Mouse (Mus musculus) heart, postnatal 0 days (tissue): ENCODE measurements at regions not wholly inside any gene's neighbourhood (a gene's known extent, or its start where the extent isn't known, plus 50 kb on each side); places are given as distances from the start of the nearest gene placed in this dataset.
A peak's percentile ranks its signal among the peaks of the same experiment; 100 is the strongest.

Source experiments
- ATAC-seq: fragments of 200-750 bp; cut with Nextera tagmentation; 2 replicates; pipeline ENCODE4 v1.8.0; 2017; ENCODE audit warnings: low read depth, moderate number of reproducible peaks, moderate library complexity; ENCODE audit not compliant: insufficient read depth
- DNase-seq: peaks from one replicate; pipeline ENCODE4 v3.0.0-alpha.2; 2016; ENCODE audit warnings: low spot score
- H3K27ac ChIP-seq: fragments of 300-500 bp; sonication (generic); 2 replicates; pipeline ENCODE4 v1.5.1; 2014; ENCODE audit warnings: low read depth, mild to moderate bottlenecking
- H3K27me3 ChIP-seq: fragments of 300-500 bp; sonication (generic); 2 replicates; pipeline ENCODE4 v1.6.1; 2014; ENCODE audit warnings: low read length, mixed read lengths; ENCODE audit not compliant: control insufficient read depth, insufficient read depth
- H3K36me3 ChIP-seq: fragments of 300-500 bp; sonication (generic); replicated peaks from 2 replicates; pipeline ENCODE4 v1.6.1; 2014; ENCODE audit warnings: low read length, mixed read lengths; ENCODE audit not compliant: control insufficient read depth, insufficient read depth
- H3K4me1 ChIP-seq: fragments of 300-500 bp; sonication (generic); 2 replicates; pipeline ENCODE4 v1.6.1; 2014; ENCODE audit warnings: antibody characterized with exemption; ENCODE audit not compliant: control insufficient read depth, insufficient read depth
- H3K4me2 ChIP-seq: fragments of 300-500 bp; sonication (generic); 2 replicates; pipeline ENCODE4 v1.6.1; 2014; ENCODE audit warnings: low read depth, mild to moderate bottlenecking, low read length, moderate library complexity
- H3K4me3 ChIP-seq: fragments of 300-500 bp; sonication (generic); 2 replicates; pipeline ENCODE4 v1.5.1; 2014; ENCODE audit warnings: low read depth, low read length
- H3K9ac ChIP-seq: fragments of 300-500 bp; sonication (generic); replicated peaks from 2 replicates; pipeline ENCODE4 v1.6.1; 2014; ENCODE audit warnings: low read depth, low read length, mixed read lengths
- H3K9me3 ChIP-seq: fragments of 300-500 bp; sonication (generic); replicated peaks from 2 replicates; pipeline ENCODE4 v1.6.1; 2016; ENCODE audit warnings: low read length; ENCODE audit not compliant: control insufficient read depth
- CTCF ChIP-seq: IDR thresholded peaks from 2 replicates; pipeline ENCODE4 v1.5.1; 2016; ENCODE audit warnings: antibody characterized with exemption, control low read depth, low read depth
- EP300 ChIP-seq: IDR thresholded peaks from 2 replicates; pipeline ENCODE4 v1.6.1; 2016; ENCODE audit warnings: antibody characterized with exemption, low read depth
- WGBS: fragments of 180-500 bp; shearing (Covaris S2); extraction: QIAGEN DNeasy Blood & Tissue Kit; methylation state at CpG from one replicate; pipeline ENCODE4 v1.1.7; 2014; 5-methylcytosine and 5-hydroxymethylcytosine counted together

GRCm38 (mm10) chr6:94390403-94390802 is 106.7 kb upstream of the Magi1 start:
- no peak for DNase-seq
- H3K4me1 ChIP-seq = peaks cover 59% of the 10 kb centered on the region

GRCm38 (mm10) chr6:94389716-94390115 is 106.0 kb upstream of the Magi1 start:
- WGBS = 32% methylated on average over 9 of the region's 9 CpGs
- peak; percentile 57 for DNase-seq

More at GRCm38 (mm10) chr6:94390403-94390802, 106.7 kb upstream of the Magi1 start:
- no peaks in the 10 kb centered on the region for H3K9me3 ChIP-seq
- H3K4me3 ChIP-seq = no peak overlapping the region
- no peak overlapping the region for H3K9ac ChIP-seq
- no peak overlapping the region for H3K4me2 ChIP-seq
- 44% methylated on average over 2 of the region's 2 CpGs for WGBS
- TF ChIP-seq CTCF (no peak), EP300 (no peak)
- peak overlapping the region; percentile 88 for H3K27ac ChIP-seq
- no peaks in the 10 kb centered on the region for H3K27me3 ChIP-seq
- no peak; the same call in 1 of the 2 replicates for ATAC-seq
- H3K36me3 ChIP-seq = no peaks in the 10 kb centered on the region

GRCm38 (mm10) chr6:94387648-94388047 is 103.9 kb upstream of the Magi1 start:
- H3K4me3 ChIP-seq = no peak overlapping the region
- DNase-seq (peak; percentile 39), ATAC-seq (peak; percentile 58; the same call in 1 of the 2 replicates)
- H3K27me3 ChIP-seq = no peaks in the 10 kb centered on the region
- WGBS = 24% methylated on average over 2 of the region's 2 CpGs
- TF ChIP-seq EP300 (no peak), CTCF (no peak)
- H3K4me2 ChIP-seq = no peak overlapping the region
- H3K9ac ChIP-seq = no peak overlapping the region
- H3K4me1 ChIP-seq = peaks cover 53% of the 10 kb centered on the region
- H3K9me3 ChIP-seq = 0 out of 2 replicates have a peak, but pooled peaks cover 7% of the 10 kb centered on the region
- peak overlapping the region; percentile 60 for H3K27ac ChIP-seq
- H3K36me3 ChIP-seq = no peaks in the 10 kb centered on the region

More at GRCm38 (mm10) chr6:94389716-94390115, 106.0 kb upstream of the Magi1 start:
- H3K4me2 ChIP-seq = no peak overlapping the region
- peak overlapping the region; percentile 88 for H3K27ac ChIP-seq
- TF ChIP-seq EP300 (no peak), CTCF (no peak)
- H3K4me3 ChIP-seq = no peak overlapping the region
- H3K27me3 ChIP-seq = no peaks in the 10 kb centered on the region
- H3K9ac ChIP-seq = no peak overlapping the region
- no peaks in the 10 kb centered on the region for H3K36me3 ChIP-seq
- no peaks in the 10 kb centered on the region for H3K9me3 ChIP-seq
- peaks cover 62% of the 10 kb centered on the region for H3K4me1 ChIP-seq
- ATAC-seq = peak; percentile 45; the same call in 1 of the 2 replicates

GRCm38 (mm10) chr6:94385531-94385930 is 101.8 kb upstream of the Magi1 start:
- 66% methylated on average over 2 of the region's 2 CpGs for WGBS

GRCm38 (mm10) chr6:94369991-94370390 is 86.3 kb upstream of the Magi1 start:
- no peak overlapping the region for H3K4me2 ChIP-seq
- 79% methylated on average over 2 of the region's 2 CpGs for WGBS
- H3K9ac ChIP-seq = no peak overlapping the region
- no peak overlapping the region for H3K27ac ChIP-seq
- H3K36me3 ChIP-seq = no peaks in the 10 kb centered on the region
- H3K4me1 ChIP-seq = no peaks in the 10 kb centered on the region
- H3K4me3 ChIP-seq = no peak overlapping the region
- DNase-seq (no peak), ATAC-seq (no peak)
- no peaks in the 10 kb centered on the region for H3K27me3 ChIP-seq
- H3K9me3 ChIP-seq = no peaks in the 10 kb centered on the region
- TF ChIP-seq EP300 = no peak
- TF ChIP-seq CTCF = no peak

More at GRCm38 (mm10) chr6:94385531-94385930, 101.8 kb upstream of the Magi1 start:
- no peak for ATAC-seq
- Histone ChIP-seq H3K27ac (no peak overlapping the region), H3K9ac (no peak overlapping the region), H3K4me2 (no peak overlapping the region), H3K9me3 (0 out of 2 replicates have a peak, but pooled peaks cover 7% of the 10 kb centered on the region), H3K36me3 (no peaks in the 10 kb centered on the region), H3K4me1 (peaks cover 44% of the 10 kb centered on the region), H3K4me3 (no peak overlapping the region), H3K27me3 (no peaks in the 10 kb centered on the region)
- TF ChIP-seq EP300 (no peak), CTCF (no peak)
- no peak for DNase-seq

- peak; percentile 52 for TF ChIP-seq CTCF
- no peak for TF ChIP-seq EP300
- no peak overlapping the region for H3K27ac ChIP-seq
- no peaks in the 10 kb centered on the region for H3K36me3 ChIP-seq
- no peak for ATAC-seq
- no peak overlapping the region for H3K9ac ChIP-seq
- DNase-seq = peak; percentile 60
- H3K4me2 ChIP-seq = no peak overlapping the region
- no peaks in the 10 kb centered on the region for H3K4me1 ChIP-seq
- 67% methylated on average over 6 of the region's 6 CpGs for WGBS
- H3K27me3 ChIP-seq = no peaks in the 10 kb centered on the region
- no peak overlapping the region for H3K4me3 ChIP-seq
- no peaks in the 10 kb centered on the region for H3K9me3 ChIP-seq
Observed at GRCm38 (mm10) chr6:94363951-94364350, 80.2 kb upstream of the Magi1 start.
